Mouse (Mus musculus): ENCODE data around the gene Eif3g. TPM values are rescaled to one million over a fixed set of nuclear protein-coding genes. Genes with fewer than 3 reads are reported as not detected.

The Eif3g gene
- polyA plus RNA-seq, 1 experiment from 2014 or later: 305 TPM

DNA sequence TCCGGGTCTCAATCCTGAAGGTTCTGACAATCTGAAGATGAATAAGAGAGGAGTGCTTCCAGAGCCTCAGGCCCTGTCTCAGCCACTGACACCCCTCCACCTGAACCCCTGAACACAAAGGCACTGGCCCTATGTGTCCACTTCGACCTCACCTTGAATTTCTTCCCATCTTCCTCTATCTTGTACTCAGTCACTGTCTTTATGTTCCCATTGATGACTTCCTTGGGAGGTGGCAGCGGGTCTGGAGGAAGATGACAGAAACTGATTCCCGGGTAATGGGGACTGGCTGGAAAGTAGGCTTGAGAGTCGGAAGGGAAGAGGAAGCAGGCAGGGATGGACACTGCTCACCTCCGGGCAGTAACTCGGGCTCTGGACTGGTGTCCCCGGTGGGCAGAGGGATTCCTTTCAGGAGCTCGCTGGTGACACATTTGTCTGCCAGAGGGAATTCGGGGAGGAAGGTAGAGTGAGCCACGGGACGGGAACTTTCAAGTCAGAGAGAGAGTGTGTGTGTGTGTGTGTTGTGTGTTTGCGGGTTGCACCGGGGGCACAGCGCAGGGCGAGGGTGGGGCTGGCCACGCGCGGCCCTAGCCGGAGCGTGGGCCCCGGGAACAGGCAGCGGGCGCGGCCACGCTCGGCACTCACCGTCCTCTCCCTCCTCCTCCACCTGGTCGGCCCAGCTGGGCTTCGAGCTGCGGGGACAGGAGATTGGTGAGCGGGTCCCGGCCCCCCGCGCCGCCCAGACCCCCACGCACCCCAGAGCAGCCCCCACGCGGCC is 500 bp downstream of the Eif3g start:
- peaks cover 31% of the 10 kb centered on the region for H3K4me1 ChIP-seq
- peaks cover 41% of the 10 kb centered on the region for H3K36me3 ChIP-seq
- H3K9me3 ChIP-seq (replicated peaks): no peaks in the 10 kb centered on the region
- peak overlapping the region; percentile 96 for H3K4me3 ChIP-seq (replicated peaks)
- peak overlapping the region; percentile 98 for H3K9ac ChIP-seq
- H3K27me3 ChIP-seq: no peaks in the 10 kb centered on the region
- WGBS: 4% methylated on average over 36 of the region's 39 CpGs
- H3K27ac ChIP-seq (replicated peaks): peak overlapping the region; percentile 71
- peak; percentile 51 for ATAC-seq (ENCODE audit: insufficient number of reproducible peaks, low FRiP score, low TSS enrichment, low read depth)
- peak overlapping the region; percentile 91 for H3K4me2 ChIP-seq (replicated peaks)

DNA sequence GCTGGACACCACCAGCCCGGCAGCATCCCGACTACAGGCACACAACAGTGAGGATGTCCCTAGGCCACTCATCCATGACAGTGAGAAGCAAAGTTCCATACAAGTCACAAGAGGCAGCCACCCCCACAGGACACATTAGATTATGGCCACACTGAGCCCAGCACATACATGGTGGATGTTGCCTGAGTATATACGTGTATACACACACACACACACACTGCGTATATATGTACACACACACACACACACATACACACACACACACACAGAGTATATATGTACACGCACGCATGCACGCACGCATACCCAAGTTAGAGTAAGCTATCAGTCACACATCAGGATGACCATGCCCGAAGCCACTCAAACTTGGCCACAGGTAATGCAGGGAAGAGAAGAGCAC is 3.0 kb downstream of the Eif3g start:
- peaks cover 66% of the 10 kb centered on the region for H3K36me3 ChIP-seq
- 94% methylated on average over 9 of the region's 9 CpGs for WGBS
- no peaks in the 10 kb centered on the region for H3K9me3 ChIP-seq (replicated peaks)
- no peak overlapping the region for H3K4me3 ChIP-seq (replicated peaks)
- H3K27me3 ChIP-seq: no peaks in the 10 kb centered on the region
- ATAC-seq (ENCODE audit: insufficient number of reproducible peaks, low FRiP score, low TSS enrichment, low read depth): no peak
- H3K4me1 ChIP-seq: peaks cover 24% of the 10 kb centered on the region
- no peak overlapping the region for H3K4me2 ChIP-seq (replicated peaks)
- no peak overlapping the region for H3K27ac ChIP-seq (replicated peaks)
- no peak overlapping the region for H3K9ac ChIP-seq

DNA sequence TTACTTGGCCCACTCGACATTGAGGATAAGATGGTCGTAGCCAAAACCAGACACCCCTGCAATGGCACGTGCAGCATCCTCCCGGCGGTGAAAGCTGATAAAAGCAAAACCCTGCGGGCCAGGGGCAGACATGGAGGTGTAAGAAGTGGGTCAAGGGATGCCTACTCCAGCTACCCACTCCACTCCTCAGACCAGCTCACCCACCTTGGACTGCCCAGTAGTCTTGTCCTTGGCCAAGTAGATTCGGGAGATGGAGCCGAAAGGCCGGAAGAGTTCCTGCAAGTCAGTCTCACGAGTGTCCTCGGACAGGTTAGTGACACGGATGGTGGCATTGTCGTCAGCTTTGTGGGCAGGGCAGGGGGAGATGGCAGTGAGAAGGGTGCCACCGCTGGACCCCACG is 3.8 kb downstream of the Eif3g start:
- no peak overlapping the region for H3K27ac ChIP-seq (replicated peaks)
- H3K4me2 ChIP-seq (replicated peaks): no peak overlapping the region
- H3K4me1 ChIP-seq: peaks cover 26% of the 10 kb centered on the region
- ATAC-seq (ENCODE audit: insufficient number of reproducible peaks, low FRiP score, low TSS enrichment, low read depth): no peak
- no peaks in the 10 kb centered on the region for H3K9me3 ChIP-seq (replicated peaks)
- no peak overlapping the region for H3K9ac ChIP-seq
- H3K27me3 ChIP-seq: no peaks in the 10 kb centered on the region
- H3K4me3 ChIP-seq (replicated peaks): no peak overlapping the region
- WGBS: 88% methylated on average over 15 of the region's 15 CpGs
- peaks cover 74% of the 10 kb centered on the region for H3K36me3 ChIP-seq

DNA sequence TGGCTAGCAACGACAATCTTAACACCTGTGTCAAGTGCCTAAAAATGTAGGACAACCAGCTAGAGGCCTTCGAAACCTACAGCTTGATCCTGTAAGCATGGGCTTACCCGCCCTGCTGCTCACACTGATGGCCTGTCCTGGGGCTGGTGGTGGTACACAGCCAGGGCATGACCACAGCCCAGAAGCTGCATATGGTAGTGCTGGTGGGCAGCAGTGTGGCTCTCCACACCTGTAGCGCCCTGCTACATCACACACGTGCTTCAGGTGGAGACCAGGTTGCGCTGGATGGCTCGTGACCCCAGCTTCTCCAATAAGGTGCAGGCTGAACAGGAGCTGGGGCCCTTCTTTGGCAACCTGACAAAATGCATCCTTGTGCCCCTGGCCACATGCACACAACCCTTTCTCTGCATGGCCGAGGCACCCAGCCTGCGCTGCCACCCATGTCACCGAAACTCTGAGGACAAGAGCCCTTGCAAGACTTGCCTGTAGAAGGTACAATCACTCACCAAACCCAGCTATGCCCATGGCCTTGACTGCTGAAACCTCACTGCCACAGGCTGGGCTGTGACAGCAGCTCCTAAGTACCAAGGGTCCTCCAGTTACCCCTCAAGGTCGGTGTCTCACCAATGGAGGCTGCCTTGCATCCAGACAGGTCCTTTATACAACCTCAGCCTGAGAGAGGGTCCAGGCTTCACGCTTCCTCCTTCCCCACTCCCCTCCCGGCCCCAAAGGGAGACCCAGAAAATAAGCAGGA is 4.7 kb downstream of the Eif3g start:
- Histone ChIP-seq H3K4me1 (peaks cover 29% of the 10 kb centered on the region), H3K4me3 (replicated peaks) (no peak overlapping the region), H3K27me3 (no peaks in the 10 kb centered on the region), H3K9me3 (replicated peaks) (no peaks in the 10 kb centered on the region), H3K4me2 (replicated peaks) (no peak overlapping the region), H3K9ac (no peak overlapping the region), H3K36me3 (peaks cover 78% of the 10 kb centered on the region), H3K27ac (replicated peaks) (no peak overlapping the region)
- no peak for ATAC-seq (ENCODE audit: insufficient number of reproducible peaks, low FRiP score, low TSS enrichment, low read depth)
- 84% methylated on average over 13 of the region's 13 CpGs for WGBS

DNA sequence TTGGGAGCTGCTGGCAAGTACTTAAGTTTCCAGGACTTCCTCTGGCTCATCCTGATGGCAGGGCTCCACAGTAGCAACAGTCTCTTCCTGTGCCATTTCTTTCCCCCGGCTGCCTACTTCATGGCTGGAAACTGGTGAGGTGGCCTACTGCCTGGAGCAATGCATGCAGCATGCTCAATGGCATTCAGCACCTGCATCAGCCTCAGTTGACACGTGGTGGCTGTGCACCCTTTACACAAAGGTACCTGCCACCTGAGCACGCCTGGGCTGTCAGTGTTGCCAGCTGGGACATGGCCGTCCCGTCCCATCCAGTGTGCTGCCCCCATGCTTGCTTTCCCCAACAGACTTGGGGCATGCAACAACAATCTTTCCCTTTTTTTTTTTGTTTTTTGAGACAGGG is 5.4 kb downstream of the Eif3g start:
- H3K9ac ChIP-seq: no peak overlapping the region
- H3K9me3 ChIP-seq (replicated peaks): no peaks in the 10 kb centered on the region
- no peak for ATAC-seq (ENCODE audit: insufficient number of reproducible peaks, low FRiP score, low TSS enrichment, low read depth)
- no peaks in the 10 kb centered on the region for H3K27me3 ChIP-seq
- no peak overlapping the region for H3K27ac ChIP-seq (replicated peaks)
- H3K4me2 ChIP-seq (replicated peaks): no peak overlapping the region
- no peak overlapping the region for H3K4me3 ChIP-seq (replicated peaks)
- H3K4me1 ChIP-seq: peaks cover 30% of the 10 kb centered on the region
- peaks cover 78% of the 10 kb centered on the region for H3K36me3 ChIP-seq
- 57% methylated on average over 5 of the region's 5 CpGs for WGBS

DNA sequence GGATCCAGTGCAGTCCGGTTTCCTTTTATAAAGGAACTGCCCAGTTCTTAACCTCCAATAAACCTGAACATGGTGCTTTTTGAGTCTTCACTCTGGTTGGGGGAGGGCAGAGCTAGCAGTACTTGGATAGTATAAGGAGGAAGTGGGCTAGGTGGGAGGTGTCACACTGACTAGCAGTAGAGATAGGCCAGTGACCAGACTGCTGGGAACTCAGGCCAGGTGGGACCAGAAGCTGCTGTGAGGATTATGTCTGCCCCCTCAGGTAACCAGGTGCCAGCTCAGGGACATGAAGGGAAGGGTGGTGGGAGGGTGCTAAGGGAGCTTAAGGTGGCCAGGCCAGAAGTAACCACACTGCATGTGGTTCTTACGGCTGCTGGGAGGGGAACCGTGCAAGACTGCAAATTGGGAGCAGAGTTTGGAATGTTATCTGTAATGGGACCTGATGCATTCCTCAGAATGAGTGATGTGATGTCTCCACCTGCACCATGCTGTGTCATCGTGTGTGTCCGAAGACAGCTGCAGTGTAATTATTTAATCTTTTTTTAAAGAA is 6.2 kb downstream of the Eif3g start:
- H3K27me3 ChIP-seq: no peaks in the 10 kb centered on the region
- H3K4me3 ChIP-seq (replicated peaks): no peak overlapping the region
- H3K4me2 ChIP-seq (replicated peaks): no peak overlapping the region
- WGBS: 61% methylated on average over 5 of the region's 5 CpGs
- H3K36me3 ChIP-seq: peaks cover 78% of the 10 kb centered on the region
- H3K4me1 ChIP-seq: peaks cover 22% of the 10 kb centered on the region
- no peak overlapping the region for H3K9ac ChIP-seq
- no peak overlapping the region for H3K27ac ChIP-seq (replicated peaks)
- no peak for ATAC-seq (ENCODE audit: insufficient number of reproducible peaks, low FRiP score, low TSS enrichment, low read depth)
- no peaks in the 10 kb centered on the region for H3K9me3 ChIP-seq (replicated peaks)

DNA sequence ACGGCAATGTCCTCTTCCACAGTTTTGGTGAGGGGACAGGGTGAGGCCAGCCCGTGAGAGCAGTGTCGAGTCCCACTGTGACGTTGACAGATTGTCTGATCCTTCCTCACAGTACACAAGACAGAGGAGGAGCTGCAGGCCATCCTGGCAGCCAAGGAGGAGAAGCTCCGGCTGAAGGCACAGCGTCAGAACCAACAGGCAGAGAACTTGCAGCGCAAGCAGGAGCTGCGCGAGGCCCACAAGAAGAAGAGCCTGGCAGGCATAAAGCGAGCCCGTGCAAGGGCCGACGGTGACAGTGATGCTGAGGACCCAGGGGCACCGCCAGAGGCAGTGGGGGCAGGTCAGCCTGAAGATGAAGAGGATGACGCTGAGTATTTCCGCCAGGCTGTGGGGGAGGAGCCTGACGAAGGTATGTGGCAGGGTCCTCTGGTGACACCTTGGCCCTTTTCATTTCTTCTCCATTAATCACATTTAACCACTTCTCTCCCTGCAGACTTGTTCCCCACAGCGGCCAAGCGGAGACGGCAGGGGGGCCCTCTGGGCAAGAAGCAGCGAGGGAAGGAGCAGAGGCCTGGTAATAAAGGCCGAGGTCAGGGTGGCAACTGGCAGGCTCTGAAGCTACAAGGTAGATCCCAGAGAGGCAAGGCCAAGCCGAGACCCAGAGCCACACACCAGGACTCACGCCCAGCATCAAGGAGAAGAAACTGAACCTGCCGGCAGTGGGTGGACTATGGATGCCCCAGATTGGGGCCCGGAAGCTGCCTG is 6.9 kb downstream of the Eif3g start:
- H3K4me2 ChIP-seq (replicated peaks): no peak overlapping the region
- H3K27ac ChIP-seq (replicated peaks): no peak overlapping the region
- peaks cover 16% of the 10 kb centered on the region for H3K4me1 ChIP-seq
- no peak overlapping the region for H3K4me3 ChIP-seq (replicated peaks)
- H3K9me3 ChIP-seq (replicated peaks): no peaks in the 10 kb centered on the region
- WGBS: 76% methylated on average over 26 of the region's 26 CpGs
- H3K36me3 ChIP-seq: peaks cover 73% of the 10 kb centered on the region
- ATAC-seq (ENCODE audit: insufficient number of reproducible peaks, low FRiP score, low TSS enrichment, low read depth): no peak
- H3K9ac ChIP-seq: no peak overlapping the region
- H3K27me3 ChIP-seq: no peaks in the 10 kb centered on the region

DNA sequence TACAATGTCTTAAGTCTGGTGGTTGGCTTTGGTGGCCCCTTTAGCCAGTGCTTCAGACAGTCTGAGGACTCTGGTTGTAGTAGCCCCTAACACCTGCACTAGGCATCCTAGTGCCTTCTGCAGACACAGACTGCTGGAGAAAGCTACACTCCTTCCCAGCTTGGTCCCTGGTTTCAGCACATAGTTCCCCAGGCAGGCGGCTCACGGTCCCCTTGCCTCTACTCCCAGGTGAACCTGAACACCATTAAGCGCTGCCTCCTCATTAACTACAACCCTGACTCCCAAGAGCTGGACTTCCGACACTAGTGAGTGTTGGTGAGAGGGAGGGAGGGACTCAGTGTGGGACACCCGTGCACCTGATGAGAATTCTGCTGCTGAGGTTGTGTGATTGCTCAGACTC is 8.0 kb downstream of the Eif3g start:
- 91% methylated on average over 5 of the region's 5 CpGs for WGBS
- no peak for ATAC-seq (ENCODE audit: insufficient number of reproducible peaks, low FRiP score, low TSS enrichment, low read depth)
- H3K4me1 ChIP-seq: peaks cover 12% of the 10 kb centered on the region
- no peak overlapping the region for H3K9ac ChIP-seq
- H3K9me3 ChIP-seq (replicated peaks): no peaks in the 10 kb centered on the region
- H3K36me3 ChIP-seq: peaks cover 62% of the 10 kb centered on the region
- H3K27me3 ChIP-seq: no peaks in the 10 kb centered on the region
- H3K27ac ChIP-seq (replicated peaks): no peak overlapping the region
- H3K4me3 ChIP-seq (replicated peaks): no peak overlapping the region
- H3K4me2 ChIP-seq (replicated peaks): no peak overlapping the region

DNA sequence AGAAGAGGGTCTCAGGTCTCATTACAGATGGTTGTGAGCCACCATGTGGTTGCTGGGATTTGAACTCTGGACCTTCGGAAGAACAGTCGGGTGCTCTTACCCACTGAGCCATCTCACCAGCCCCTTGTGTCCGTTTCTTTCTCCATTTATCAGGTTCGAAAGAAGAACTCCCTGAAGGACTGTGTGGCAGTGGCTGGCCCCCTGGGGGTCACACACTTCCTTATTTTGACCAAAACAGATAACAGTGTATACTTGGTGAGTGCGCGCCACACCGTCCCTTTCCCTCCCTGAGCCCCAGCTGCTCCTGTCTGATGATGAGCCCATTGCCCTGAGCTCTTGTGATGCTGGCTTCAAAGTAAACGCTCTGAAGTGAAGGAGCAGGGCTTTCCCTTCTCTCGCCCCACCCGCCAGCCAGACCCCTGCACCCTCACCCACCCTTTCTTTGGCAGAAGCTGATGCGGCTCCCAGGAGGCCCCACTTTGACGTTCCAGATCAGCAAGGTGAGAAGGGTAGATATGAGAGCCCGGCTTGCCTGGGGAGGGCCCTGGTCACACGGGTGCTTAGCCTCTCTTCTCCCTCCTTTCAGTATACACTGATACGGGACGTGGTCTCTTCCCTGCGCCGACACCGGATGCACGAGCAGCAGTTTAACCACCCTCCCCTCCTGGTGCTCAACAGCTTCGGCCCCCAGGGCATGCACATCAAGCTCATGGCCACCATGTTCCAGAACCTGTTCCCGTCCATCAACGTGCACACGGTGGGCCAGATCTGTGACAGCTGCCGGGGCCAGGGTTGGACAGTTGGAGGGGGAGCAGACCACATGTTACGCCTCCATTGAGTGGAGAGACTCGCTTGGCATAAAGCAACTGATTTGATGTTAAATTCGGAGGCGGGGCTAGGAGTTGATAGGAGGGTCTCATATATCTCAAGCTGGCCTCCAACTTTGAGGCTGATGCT is 9.0 kb downstream of the Eif3g start:
- ATAC-seq (ENCODE audit: insufficient number of reproducible peaks, low FRiP score, low TSS enrichment, low read depth): no peak
- WGBS: 71% methylated on average over 29 of the region's 29 CpGs
- peaks cover 12% of the 10 kb centered on the region for H3K4me1 ChIP-seq
- peak overlapping the region; percentile 98 for H3K4me3 ChIP-seq (replicated peaks)
- H3K9ac ChIP-seq: peak overlapping the region; percentile 9; the same call in 1 of the 2 replicates
- H3K27me3 ChIP-seq: no peaks in the 10 kb centered on the region
- no peaks in the 10 kb centered on the region for H3K9me3 ChIP-seq (replicated peaks)
- H3K36me3 ChIP-seq: peaks cover 53% of the 10 kb centered on the region
- no peak overlapping the region for H3K27ac ChIP-seq (replicated peaks)
- peak overlapping the region; percentile 76 for H3K4me2 ChIP-seq (replicated peaks)

DNA sequence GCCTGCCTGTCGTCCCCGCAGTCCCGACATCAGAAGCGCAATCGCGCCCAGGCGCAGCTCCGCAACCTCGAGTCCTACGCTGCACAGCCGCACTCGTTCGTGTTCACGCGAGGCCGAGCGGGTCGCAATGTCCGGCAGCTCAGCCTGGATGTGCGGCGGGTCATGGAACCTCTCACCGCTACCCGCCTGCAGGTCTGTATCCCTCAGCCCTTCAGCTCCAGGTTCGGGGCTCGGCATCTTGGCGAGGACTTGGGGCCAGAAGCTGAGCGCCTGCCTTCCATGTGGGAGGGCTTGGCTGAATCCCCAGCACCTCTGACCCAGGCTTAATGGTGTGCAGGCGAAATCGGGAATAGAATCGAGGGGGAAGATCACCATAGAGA is 10.0 kb downstream of the Eif3g start:
- H3K27ac ChIP-seq (replicated peaks): peak overlapping the region; percentile 95
- H3K4me3 ChIP-seq (replicated peaks): peak overlapping the region; percentile 98
- peaks cover 42% of the 10 kb centered on the region for H3K36me3 ChIP-seq
- peak; percentile 56; the same call in 1 of the 2 replicates for ATAC-seq (ENCODE audit: insufficient number of reproducible peaks, low FRiP score, low TSS enrichment, low read depth)
- peaks cover 12% of the 10 kb centered on the region for H3K4me1 ChIP-seq
- H3K27me3 ChIP-seq: no peaks in the 10 kb centered on the region
- no peaks in the 10 kb centered on the region for H3K9me3 ChIP-seq (replicated peaks)
- WGBS: under 1% methylated on average over 30 of the region's 30 CpGs
- peak overlapping the region; percentile 76 for H3K4me2 ChIP-seq (replicated peaks)
- peak overlapping the region; percentile 79 for H3K9ac ChIP-seq

Measured in embryonic facial prominence, embryonic 15.5 days (tissue).